Mouse (Mus musculus) R1 (cell line): ENCODE measurements around the gene Notum.

ENCODE experiments used
- DNase-seq: peaks from one replicate; pipeline ENCODE4 v3.0.0-alpha.2; 2018; ENCODE audit warnings: low read depth, low spot score

Gene Notum

DNA sequence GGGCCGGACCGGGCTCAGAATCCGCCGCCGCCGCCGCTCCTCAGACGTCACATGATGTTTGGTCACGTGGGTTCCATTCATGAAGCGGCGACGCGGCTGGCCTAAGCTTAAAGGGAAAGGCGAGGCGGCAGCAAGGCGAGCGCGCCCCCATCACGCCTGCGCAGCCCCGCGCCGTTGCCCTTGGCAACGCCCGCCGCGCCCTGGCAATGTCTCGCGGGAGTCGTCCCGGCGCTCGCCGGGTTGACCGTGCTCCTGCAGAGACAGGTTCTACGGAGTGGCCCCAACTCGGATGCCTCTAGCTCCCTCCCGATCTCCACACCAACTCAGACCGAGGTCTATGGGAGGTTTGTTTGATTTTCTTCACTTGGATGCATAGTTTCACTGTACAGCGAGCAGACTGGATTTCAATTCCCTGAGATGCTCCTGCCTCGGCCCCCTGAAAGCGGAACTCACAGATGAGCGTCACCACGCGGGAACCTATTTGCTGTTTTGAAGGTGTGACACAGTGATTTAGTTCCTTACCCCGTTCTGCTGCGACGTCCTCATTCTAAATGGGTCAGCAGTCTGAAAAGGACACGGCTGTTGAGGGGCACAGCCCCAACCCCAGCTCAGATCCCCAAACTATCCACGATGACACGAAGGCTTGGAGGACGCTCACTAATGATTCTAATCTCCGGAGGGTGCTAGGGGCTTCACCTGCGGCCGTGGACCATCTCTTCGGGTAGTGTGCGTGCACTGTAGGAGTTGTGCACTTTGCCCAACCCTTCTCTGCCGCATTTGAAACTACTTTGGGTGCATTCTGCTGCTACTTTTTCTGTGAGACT is 27.2 kb downstream of the Notum start, which contains the start of gene Mafg:
TSS of gene Mafg (minus strand) at position 81 of the 824 bp plus-strand sequence.
- peak; percentile 97 for DNase-seq

DNA sequence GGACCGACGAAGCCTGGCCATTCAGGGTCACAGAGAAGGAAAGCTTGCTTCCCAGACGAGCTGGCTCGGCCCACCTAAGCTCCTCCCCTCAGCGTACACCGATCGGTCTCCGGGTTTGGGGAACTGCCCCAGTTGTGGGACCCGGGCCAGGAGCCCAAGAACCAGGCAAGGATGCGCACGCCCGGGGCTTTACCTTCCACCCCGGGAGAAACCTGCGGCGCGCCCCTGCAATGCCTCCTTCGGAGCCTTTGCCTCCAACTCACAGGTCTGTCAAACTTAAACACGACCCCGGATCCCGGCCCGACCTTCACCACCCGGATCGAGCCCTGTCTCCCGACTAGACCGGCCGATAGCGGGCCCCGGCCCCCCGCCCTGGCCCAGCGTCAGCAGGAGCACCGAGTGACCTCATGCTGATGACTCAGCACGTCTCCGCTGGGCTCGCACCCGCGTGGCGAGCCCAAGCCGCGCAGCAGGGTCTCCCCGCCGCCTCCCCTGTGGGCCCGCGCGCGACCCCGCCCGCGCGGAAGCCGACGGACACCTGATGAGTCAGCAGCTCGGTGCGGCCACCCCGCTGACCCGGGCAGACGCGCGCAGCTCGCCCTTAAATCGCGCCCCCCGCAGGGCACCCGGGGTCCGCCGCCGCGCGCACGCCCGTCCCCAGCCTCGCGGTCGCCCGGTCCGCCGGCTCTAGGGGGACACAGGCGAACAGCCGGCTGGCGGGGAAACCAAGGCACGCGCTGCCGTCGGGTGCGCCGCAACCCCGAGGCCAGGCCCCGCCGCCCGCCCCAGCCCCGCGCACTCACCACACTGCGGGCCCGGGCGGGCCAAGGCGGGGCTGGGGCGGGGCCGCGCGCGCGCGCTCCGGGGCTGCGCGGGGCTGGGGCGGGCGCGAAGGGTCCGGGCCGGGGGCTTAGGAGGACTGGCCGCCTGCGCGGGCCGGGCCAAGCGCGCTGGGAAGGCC is 28.1 kb downstream of the Notum start:
- DNase-seq, result peak; percentile 89

GRCm38 (mm10) chr11:120631726-120632448 is 29.1 kb downstream of the Notum start:
- DNase-seq, result no peak

DNA sequence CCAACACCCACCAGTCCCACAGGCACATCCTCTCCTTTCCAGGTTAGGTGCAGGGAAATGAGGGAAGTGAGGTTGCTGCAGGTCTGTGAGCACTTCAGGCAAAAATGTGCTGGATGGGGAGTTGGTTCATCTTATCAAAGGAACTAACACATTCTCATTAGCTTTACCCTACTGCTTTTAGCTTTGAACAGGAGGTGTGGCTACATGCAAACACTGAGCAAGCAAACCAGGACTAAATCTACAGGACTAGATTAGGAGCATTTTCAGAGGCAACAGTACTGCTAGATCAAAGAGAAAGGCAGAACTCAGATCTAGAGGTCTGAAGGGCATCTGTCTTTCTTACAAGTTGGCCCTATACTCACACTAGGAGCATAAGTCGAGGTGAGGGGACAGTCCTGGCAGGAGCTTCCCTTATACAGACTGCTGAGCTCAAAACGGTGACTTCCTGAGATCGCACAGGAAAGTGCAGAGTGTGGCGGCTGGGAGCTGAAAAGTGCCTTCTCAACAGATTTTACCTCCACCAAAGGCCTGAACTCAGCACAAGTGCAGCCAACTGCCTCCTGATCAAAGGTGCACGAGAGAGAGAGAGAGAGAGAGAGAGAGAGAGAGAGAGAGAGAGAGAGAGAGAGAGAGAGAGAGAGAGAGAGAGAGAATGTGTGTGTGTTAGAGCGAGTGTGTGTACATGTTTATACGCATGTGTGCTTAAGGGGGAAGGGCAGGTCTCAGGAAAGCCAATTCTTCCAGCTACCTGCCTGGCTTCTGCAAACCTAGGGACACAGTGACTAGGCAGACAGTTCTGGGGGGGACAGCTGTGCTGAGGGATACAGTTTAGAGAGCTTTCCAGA is 29.9 kb downstream of the Notum start:
- no peak for DNase-seq

GRCm38 (mm10) chr11:120630401-120630871 is 30.5 kb downstream of the Notum start:
- no peak for DNase-seq

- DNase-seq, result peak; percentile 50
These were observed 31.1 kb downstream of the Notum start for GRCm38 (mm10) chr11:120629911-120630310.

DNA sequence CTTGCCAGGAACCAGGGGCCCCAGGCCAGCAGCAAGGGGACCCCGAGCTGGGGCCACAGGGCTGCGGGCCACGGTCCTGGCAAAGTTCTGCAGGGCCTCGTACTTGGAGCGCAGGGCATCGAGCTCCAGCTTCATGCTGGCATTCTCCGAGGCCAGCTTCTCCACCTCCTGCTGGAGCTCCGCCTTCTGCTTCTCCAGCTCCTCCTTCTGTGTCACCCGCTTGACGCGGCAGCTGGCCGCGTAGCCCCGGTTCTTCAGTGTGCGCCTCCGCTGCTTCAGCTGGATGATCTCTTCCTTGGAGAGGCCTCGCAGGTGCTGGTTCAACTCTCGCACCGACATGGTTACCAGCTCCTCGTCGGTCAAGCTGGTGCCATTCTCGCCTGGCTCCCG is 31.6 kb downstream of the Notum start:
- peak; percentile 47 for DNase-seq

- no peak for DNase-seq
These were observed 32.2 kb downstream of the Notum start for GRCm38 (mm10) chr11:120628601-120629340.

GRCm38 (mm10) chr11:120627468-120628300 is 33.3 kb downstream of the Notum start:
- peak; percentile 70 for DNase-seq

GRCm38 (mm10) chr11:120626785-120627467 is 34.0 kb downstream of the Notum start:
- DNase-seq, result no peak

DNA sequence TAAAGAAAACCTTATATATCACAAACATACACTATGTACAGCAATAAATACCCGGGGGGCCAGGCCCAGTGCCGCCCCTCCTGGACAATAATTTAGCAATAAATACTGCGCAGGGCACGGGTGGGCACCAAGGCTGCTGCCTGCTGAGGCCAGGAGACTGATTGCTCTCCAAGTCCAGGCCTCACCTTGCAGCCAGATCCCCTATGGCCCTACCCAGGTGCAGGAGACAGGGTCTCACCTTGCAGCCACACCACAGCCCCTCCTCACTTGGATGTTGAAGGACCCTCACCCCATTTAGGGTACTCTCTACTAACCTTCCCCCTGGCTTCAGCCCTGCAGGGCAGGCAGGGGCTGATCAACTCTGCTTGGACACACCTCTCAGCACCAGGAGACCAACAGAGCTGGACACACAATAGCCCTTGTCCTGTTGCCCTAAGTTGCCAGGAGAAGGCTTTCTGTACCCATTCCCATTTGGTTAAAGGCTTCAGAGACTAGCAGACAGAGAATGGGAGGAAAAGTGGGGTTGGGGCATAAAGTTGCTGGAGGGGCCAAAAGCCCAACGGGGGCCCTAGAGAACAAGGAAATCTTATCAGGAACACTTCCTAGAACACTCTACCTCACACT is 35.7 kb downstream of the Notum start, which contains the start of gene Sirt7:
TSS of gene Sirt7 (minus strand) at position 89 of the 624 bp plus-strand sequence.
- no peak for DNase-seq

DNA sequence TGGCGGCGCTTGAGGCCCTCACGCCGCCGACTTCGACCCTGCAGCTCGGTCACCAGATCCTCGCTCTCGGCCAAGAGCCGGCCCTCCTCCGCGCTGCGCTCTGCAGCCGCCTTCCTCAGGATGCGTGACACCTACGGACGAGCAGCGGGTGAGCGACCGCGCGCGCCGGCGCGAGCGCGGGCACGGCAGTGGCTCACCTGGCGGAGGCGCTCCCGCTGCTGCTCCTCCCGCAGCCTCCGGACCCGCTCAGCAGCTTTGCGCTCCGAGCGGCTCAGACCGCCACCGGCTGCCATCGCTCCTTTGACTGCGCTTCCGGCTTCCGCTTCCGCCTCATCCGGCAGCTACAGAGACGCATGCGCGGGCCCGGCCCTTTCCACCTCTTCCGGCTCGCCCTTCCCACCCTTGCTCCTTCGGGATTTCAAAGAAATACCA is 36.3 kb downstream of the Notum start:
- peak; percentile 92 for DNase-seq

DNA sequence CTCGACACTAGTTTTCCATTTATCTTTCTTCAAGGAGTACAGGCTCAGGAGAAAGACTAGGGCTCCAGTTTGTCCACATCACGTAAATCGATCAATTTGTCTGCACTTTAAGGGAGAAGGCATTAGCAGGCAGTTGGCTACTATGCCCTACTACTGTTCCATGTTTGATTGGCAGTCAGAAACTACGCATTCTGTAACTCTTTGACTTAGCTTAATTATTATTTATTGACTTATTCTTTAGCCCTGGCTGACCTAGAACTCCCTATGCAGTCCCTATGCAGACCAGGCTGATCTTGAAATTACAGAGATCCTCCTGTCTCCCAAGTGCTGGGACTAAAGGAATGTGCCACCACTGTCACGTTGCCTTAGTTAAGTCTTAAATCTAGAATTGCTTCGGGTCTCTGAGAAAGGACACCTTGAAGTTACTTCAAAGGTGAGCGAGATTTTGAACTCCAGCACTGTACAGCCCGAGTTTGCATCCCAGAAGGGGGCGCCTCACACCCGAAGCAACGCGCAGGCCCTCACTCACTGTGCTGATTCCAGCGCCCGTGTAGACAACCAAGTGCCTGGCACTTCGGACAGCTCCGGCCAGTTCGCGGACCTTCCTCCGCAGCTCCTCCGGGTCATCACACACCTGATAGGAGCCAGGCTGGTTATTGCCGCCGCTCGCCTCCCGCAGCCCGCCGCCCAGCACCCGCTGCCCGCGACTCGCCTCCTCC is 36.9 kb downstream of the Notum start:
- DNase-seq, result peak; percentile 89

- DNase-seq, result no peak
These were observed 38.2 kb downstream of the Notum start for GRCm38 (mm10) chr11:120622805-120623204.

GRCm38 (mm10) chr11:120620195-120620594 is 40.8 kb downstream of the Notum start:
- DNase-seq, result no peak

- no peak for DNase-seq
These were observed 42.1 kb downstream of the Notum start for GRCm38 (mm10) chr11:120618619-120619535.
